Mouse (Mus musculus) embryonic facial prominence, embryonic 12.5 days (tissue): ENCODE data around the gene Trpv2. TPM values are rescaled to one million over a fixed set of nuclear protein-coding genes. Genes with fewer than 3 reads are reported as not detected.

Experiments used
- ATAC-seq: fragments of 200-750 bp; cut with Nextera tagmentation; 2 replicates; pipeline ENCODE4 v1.8.0; 2017; ENCODE audit not compliant: insufficient number of reproducible peaks, insufficient read depth, low FRiP score, low TSS enrichment
- H3K27ac ChIP-seq: fragments of 300-500 bp; sonication (generic); 2 replicates; pipeline ENCODE4 v1.5.1; 2016; ENCODE audit warnings: mild to moderate bottlenecking
- H3K27me3 ChIP-seq: fragments of 300-500 bp; sonication (generic); 2 replicates; pipeline ENCODE4 v1.6.1; 2016; ENCODE audit warnings: mild to moderate bottlenecking, moderate library complexity
- H3K36me3 ChIP-seq: fragments of 300-500 bp; sonication (generic); 2 replicates; pipeline ENCODE4 v1.6.1; 2016; ENCODE audit warnings: mild to moderate bottlenecking
- H3K4me1 ChIP-seq: fragments of 300-500 bp; sonication (generic); 2 replicates; pipeline ENCODE4 v1.6.1; 2016
- H3K4me2 ChIP-seq: fragments of 300-500 bp; sonication (generic); replicated peaks from 2 replicates; pipeline ENCODE4 v1.6.1; 2016; ENCODE audit warnings: mild to moderate bottlenecking, moderate library complexity
- H3K4me3 ChIP-seq: fragments of 300-500 bp; sonication (generic); 2 replicates; pipeline ENCODE4 v1.5.1; 2016; ENCODE audit warnings: mild to moderate bottlenecking
- H3K9ac ChIP-seq: fragments of 300-500 bp; sonication (generic); 2 replicates; pipeline ENCODE4 v1.6.1; 2016; ENCODE audit warnings: mild to moderate bottlenecking, moderate library complexity
- H3K9me3 ChIP-seq: fragments of 300-500 bp; sonication (generic); 2 replicates; pipeline ENCODE4 v1.6.1; 2016; ENCODE audit warnings: mild to moderate bottlenecking, moderate library complexity
- WGBS: fragments of 180-500 bp; shearing (Covaris S2); methylation state at CpG from one replicate; pipeline ENCODE4 v1.1.7; 2016; 5-methylcytosine and 5-hydroxymethylcytosine counted together
- polyA plus RNA-seq: library from polyadenylated mRNA; unstranded; fragments of >200 nt; fragmentation: Nextera tagmentation; extraction: Ambion mirVana; gene quantifications from 2 replicates; pipeline ENCODE4 v1.2.1, GENCODE M21; 2016

Trpv2 gene
- polyA plus RNA-seq, 1 experiment from 2014 or later: 4.5 TPM

DNA sequence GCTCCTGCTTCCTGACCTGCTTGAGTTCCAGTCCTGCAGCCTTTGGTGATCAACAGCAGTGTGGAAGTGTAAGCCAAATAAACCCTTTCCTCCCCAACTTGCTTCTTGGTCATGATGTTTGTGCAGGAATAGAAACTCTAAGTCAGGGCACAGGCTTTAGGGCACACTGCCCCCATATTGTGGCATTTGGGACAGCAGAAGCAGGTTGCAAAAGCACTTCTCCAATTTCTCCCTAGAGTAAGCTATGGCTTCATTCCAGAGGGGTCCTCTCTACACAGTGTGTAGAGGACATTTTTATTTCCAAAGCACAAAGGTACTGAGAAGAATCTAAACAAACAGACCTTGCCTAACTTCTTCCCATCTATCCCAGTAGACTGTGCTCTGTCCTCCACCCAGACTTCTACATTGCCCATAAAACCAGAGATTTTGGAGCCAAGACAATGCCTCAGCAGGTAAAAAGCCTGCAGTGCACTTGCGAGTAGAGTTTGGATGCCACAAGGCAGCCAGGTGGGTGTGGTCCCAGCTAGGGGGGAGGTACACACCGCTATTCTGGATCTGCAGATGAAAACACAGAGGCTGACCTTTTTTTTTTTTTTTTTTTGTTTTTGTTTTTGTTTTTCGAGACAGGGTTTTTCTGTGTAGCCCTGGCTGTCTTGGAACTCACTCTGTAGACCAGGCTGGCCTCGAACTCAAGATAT is 47.4 kb downstream of the Trpv2 start:
- H3K4me1 ChIP-seq: peaks cover 24% of the 10 kb centered on the region
- no peak overlapping the region for H3K4me3 ChIP-seq
- no peak for ATAC-seq
- no peak overlapping the region for H3K4me2 ChIP-seq
- no peak overlapping the region for H3K9ac ChIP-seq
- 82% methylated on average over 4 of the region's 4 CpGs for WGBS
- H3K36me3 ChIP-seq: peaks cover 23% of the 10 kb centered on the region
- H3K27me3 ChIP-seq: no peaks in the 10 kb centered on the region
- no peaks in the 10 kb centered on the region for H3K9me3 ChIP-seq
- no peak overlapping the region for H3K27ac ChIP-seq

DNA sequence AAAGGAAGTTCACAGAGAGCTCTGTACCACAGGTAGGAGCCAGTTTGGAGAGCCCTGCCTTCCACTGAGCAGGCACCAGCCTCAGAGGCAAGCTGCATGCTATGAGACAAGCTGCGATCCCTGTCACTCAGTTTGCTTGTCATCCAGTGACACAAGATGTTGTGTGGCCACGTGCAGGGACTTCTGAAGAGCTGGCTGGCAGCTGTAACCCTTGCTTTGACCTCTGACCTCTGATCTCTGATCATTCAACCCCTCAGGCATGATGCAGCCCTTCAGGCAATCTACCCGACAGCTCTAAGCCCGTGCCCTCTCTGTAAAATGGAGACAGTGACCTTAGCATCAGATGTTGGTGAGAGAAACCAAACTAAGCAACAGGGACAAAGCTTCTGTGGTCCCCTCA is 48.6 kb downstream of the Trpv2 start:
- Histone ChIP-seq H3K4me1 (peaks cover 30% of the 10 kb centered on the region), H3K4me2 (no peak overlapping the region), H3K27me3 (no peaks in the 10 kb centered on the region), H3K36me3 (peaks cover 12% of the 10 kb centered on the region), H3K9me3 (no peaks in the 10 kb centered on the region), H3K27ac (no peak overlapping the region), H3K4me3 (no peak overlapping the region), H3K9ac (no peak overlapping the region)
- no peak for ATAC-seq
- 35% methylated on average over 4 of the region's 4 CpGs for WGBS

DNA sequence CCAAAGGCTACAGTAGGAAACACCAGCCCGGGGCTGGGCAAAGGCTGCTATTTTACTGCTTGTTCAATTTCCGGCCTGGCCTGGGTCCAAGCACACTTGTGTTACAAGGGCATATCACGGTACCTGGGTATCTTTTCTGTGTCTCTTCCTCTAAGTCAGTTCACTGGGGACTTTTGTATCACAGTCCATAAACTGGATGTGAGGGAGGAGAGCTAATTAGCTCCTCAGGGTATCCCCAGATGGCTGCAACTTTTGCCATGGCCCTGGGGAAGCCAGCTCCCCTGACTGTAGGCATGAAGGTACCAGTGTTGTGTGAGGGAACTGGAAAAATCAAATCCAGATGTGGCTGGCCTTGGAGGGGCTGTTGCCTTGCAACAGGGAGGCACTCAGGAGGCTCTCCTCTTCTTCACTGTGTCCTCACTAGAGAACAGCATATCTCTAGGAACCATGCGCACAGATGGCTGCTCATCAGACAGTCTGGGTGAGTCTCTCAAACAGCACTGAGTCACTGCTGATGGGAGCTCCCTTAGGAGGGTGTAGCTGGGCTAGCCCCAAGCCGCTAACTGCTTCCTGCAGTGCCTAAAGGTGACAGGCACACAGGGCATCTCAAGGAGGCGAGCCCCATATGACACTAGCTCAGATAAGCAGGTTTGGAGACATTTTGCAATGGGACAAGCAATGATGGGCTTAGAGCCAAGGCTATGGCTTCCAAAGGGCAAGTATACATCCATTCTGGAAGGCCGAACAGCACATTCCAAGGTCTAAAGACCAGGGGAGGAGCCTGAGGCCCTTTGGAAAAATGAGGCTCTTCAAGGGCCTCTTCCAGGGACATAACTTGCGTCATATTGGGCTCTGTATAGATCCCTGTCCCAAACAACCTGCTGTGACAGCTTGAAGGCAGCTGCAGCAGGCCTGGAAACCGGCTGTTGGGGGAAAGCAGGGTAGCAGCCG is 50.3 kb downstream of the Trpv2 start:
- H3K4me2 ChIP-seq: peak overlapping the region; percentile 23; the same call in 1 of the 2 replicates
- H3K36me3 ChIP-seq: peaks cover 3% of the 10 kb centered on the region
- H3K27ac ChIP-seq: peak overlapping the region; percentile 84
- ATAC-seq: peak; percentile 42; the same call in 1 of the 2 replicates
- WGBS: 32% methylated on average over 10 of the region's 10 CpGs
- H3K4me1 ChIP-seq: peaks cover 47% of the 10 kb centered on the region
- peak overlapping the region; percentile 19; the same call in 1 of the 2 replicates for H3K9ac ChIP-seq
- H3K9me3 ChIP-seq: no peaks in the 10 kb centered on the region
- no peak overlapping the region for H3K4me3 ChIP-seq
- no peaks in the 10 kb centered on the region for H3K27me3 ChIP-seq

DNA sequence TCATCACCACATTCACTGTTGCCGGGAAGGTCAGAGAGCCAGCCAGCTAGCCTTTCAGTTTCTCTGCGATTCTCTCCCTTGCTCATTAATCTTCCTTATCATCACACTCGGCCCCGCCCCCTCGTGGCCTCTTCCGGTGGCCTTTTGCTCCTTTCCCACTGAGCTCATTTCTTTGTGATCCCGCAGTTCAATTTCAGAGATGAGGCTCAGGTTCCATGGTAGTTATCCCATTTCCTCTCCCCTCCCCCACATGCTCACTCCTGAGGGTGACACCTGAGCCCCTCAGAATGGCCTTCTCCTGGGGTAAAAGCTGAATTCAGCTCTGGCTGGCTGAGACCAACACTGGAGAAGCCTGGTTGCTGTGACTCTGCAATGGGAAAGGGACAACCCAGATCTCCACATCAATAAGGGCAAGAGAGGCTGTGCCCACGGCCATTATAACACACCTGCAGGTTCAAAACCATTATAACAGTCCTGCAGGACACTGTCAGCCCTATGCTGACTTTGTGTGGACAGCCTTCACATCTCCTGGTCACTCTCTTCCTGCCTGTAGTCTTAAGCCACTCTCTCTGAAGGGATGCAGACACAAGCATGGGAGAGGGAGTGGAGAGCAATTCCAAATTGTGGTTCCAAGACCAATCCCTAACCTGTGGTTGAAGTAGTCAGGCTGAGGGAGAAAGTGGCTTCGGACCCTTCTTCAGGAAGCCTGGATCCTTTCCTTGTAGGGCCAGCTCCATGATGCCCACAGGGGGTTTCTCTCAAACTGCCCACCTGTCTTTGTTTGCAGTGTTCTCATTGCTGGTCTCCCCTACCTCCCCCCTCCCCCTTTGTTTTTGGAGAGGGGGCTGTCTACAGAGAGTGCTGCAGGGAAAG is 55.3 kb downstream of the Trpv2 start:
- H3K36me3 ChIP-seq: 0 out of 2 replicates have a peak, but pooled peaks cover 3% of the 10 kb centered on the region
- H3K27ac ChIP-seq: peak overlapping the region; percentile 76
- WGBS: 5% methylated on average over 9 of the region's 9 CpGs
- no peak; the same call in 1 of the 2 replicates for ATAC-seq
- peak overlapping the region; percentile 16; the same call in 1 of the 2 replicates for H3K9ac ChIP-seq
- H3K4me2 ChIP-seq: peak overlapping the region; percentile 41
- H3K4me1 ChIP-seq: peaks cover 50% of the 10 kb centered on the region
- H3K4me3 ChIP-seq: no peak overlapping the region
- H3K27me3 ChIP-seq: no peaks in the 10 kb centered on the region
- H3K9me3 ChIP-seq: no peaks in the 10 kb centered on the region

DNA sequence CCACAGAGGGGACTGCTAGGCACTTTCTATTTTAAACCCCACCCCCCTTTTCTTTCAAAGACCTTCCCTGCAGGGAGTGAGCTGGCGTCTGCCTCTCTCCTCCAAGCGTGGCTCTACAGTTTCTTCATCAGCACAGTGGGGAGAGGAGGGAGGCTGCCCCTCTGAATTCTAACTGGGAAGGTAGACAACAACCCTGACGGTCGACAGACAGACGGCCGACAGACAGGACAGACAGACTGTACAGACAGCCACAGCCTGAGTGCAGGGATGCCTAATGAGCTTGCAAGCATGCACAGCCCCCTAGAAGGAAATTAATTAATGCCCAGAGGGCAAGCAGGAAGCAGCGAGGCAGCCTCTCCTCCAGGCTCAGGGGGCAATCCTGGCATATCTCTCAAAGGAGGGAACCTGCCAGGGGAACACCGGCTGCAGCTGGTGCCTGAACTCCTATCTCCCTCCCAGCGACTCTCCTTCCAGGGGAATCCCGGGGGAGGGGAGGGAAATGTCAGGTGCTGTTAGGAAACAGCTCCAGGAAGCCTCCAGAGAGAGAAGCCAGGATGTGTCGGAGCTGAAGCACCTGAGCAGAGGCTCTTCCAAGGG is 56.0 kb downstream of the Trpv2 start:
- no peaks in the 10 kb centered on the region for H3K9me3 ChIP-seq
- peak overlapping the region; percentile 41 for H3K4me2 ChIP-seq
- ATAC-seq: peak; percentile 58
- peak overlapping the region; percentile 76 for H3K27ac ChIP-seq
- H3K4me1 ChIP-seq: peaks cover 43% of the 10 kb centered on the region
- peak overlapping the region; percentile 16; the same call in 1 of the 2 replicates for H3K9ac ChIP-seq
- WGBS: 2% methylated on average over 11 of the region's 11 CpGs
- no peaks in the 10 kb centered on the region for H3K27me3 ChIP-seq
- H3K36me3 ChIP-seq: 0 out of 2 replicates have a peak, but pooled peaks cover 3% of the 10 kb centered on the region
- no peak overlapping the region for H3K4me3 ChIP-seq

DNA sequence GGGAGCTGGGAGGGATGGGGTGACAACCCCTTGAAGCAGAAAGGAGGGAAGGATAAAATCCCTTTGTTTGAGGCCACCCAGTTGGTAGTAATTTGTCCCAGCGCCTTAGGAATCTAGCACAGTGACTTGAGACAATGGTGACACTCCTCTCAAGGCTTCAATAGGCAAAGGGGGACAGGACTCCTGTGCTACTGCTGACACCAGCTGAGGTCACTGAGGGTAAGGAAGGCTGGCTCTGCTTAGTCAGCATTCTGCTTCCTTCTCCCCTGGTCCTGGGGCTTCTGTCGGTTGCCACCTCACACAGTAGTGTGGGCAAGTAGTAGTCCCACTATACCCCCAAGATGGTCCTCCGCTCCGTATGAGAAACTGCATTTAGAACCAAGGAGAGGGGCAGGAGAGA is 56.9 kb downstream of the Trpv2 start:
- Histone ChIP-seq H3K4me1 (peaks cover 44% of the 10 kb centered on the region), H3K27ac (0 out of 2 replicates have a peak overlapping the region, but pooled peaks have one; percentile 76)
- no peak for ATAC-seq

DNA sequence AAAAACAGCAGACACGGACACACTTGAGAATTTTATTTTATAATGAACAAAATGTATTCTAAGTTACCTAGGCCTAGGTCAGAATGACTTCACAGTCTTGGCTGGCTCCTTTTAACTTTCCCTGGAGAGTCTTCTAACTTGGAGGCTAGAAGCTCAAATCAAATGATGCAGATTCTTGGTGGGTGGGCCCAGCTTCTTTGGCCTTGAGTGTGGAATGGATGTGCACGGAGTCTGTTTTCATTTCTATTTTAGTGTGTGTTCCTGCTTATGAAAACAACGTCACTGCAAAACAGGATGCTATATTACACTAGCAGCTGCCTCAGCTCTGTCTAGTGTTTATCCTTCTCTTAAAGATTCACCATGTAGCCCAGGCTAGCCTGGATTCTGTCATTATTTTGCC is 61.1 kb downstream of the Trpv2 start:
- Histone ChIP-seq H3K4me1 (peaks cover 33% of the 10 kb centered on the region), H3K9me3 (no peaks in the 10 kb centered on the region), H3K9ac (no peak overlapping the region), H3K36me3 (no peaks in the 10 kb centered on the region), H3K27ac (no peak overlapping the region), H3K27me3 (no peaks in the 10 kb centered on the region), H3K4me2 (no peak overlapping the region), H3K4me3 (no peak overlapping the region)
- WGBS: 73% methylated on average over 3 of the region's 3 CpGs
- ATAC-seq: no peak

More for the DNA sequence above, 56.9 kb downstream of the Trpv2 start:
- Histone ChIP-seq H3K9me3 (no peaks in the 10 kb centered on the region), H3K36me3 (0 out of 2 replicates have a peak, but pooled peaks cover 2% of the 10 kb centered on the region), H3K4me2 (no peak overlapping the region), H3K9ac (no peak overlapping the region), H3K4me3 (no peak overlapping the region), H3K27me3 (no peaks in the 10 kb centered on the region)
- 31% methylated on average over 4 of the region's 4 CpGs for WGBS

DNA sequence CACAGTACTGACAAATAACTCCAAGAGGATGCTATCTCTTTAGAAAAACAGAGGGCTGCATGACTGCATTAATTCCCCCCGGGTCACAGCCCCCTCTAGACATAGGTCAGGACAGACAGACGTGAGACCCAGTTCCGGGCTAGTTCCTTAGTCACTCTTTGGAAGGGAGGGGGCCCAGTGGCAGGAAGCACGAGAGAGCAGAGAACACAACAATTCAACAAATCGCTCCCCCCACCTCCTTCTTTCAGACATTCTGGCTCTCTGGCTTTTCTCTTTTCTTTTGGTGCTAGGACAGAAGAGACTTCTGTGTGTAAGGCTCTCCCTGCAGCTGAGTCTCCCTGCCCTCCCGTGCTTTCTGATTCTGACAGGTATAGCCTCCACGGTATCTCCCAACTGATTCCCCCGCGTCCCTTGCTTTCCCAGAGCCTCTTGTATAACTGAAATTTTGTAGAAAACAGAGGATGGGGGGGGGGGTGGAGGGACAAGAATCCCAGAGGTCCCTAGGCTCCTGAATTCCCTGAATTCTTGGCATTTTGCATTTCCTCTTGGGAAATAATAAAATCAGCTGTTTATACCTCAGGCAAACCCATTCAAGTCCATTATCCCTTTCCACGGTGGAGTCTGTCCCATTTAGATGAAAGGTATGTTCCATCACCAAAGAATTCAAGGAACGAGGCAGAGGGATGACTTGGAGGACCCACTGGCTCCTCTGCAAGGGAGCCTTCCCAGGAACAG is 62.0 kb downstream of the Trpv2 start:
- ATAC-seq: no peak
- H3K27ac ChIP-seq: no peak overlapping the region
- no peak overlapping the region for H3K4me2 ChIP-seq
- no peaks in the 10 kb centered on the region for H3K9me3 ChIP-seq
- H3K9ac ChIP-seq: no peak overlapping the region
- H3K4me1 ChIP-seq: peaks cover 24% of the 10 kb centered on the region
- no peak overlapping the region for H3K4me3 ChIP-seq
- 49% methylated on average over 11 of the region's 11 CpGs for WGBS
- no peaks in the 10 kb centered on the region for H3K36me3 ChIP-seq
- no peaks in the 10 kb centered on the region for H3K27me3 ChIP-seq

DNA sequence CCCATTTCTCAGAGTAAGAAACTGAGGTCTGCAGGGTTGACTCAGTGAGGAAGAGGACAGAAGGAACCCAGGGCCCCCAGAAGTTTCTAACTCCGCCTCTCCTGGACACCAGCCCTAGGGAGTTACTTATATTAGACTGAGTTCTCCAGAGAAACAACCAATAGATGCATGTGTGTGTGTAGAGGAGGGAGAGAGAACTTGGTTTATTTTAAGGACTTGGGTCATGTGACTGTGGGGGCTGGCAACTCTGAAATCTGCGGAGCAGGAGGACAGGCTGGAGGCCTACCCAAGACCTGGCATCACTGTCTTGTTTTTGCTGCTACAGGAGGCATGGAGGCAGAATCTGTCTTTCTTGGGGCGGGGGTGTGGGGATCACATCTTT is 62.5 kb downstream of the Trpv2 start:
- Histone ChIP-seq H3K4me3 (no peak overlapping the region), H3K9me3 (no peaks in the 10 kb centered on the region), H3K4me1 (peaks cover 22% of the 10 kb centered on the region), H3K27ac (no peak overlapping the region), H3K9ac (no peak overlapping the region), H3K36me3 (no peaks in the 10 kb centered on the region), H3K4me2 (no peak overlapping the region), H3K27me3 (no peaks in the 10 kb centered on the region)
- 85% methylated on average over 3 of the region's 3 CpGs for WGBS
- no peak for ATAC-seq

DNA sequence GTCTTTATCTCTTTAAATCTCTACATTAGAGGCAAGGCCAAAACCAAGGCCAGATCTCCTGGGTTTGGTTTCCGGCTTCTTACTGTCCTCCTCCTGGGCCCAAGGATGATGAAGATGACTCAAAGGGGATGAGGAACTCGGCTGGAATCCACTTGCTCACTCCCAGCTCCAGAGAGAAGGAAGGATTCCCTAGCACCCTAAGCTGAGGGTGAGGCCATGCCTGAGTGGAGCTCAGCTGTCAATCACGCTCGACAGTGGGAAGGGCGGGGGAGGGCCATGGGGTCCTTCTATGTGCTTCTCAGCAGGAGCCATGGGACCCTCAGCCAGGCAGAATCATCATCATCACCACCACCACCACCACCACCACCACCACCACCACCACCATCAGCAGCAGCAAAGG is 63.1 kb downstream of the Trpv2 start:
- no peak for ATAC-seq
- H3K27ac ChIP-seq: no peak overlapping the region

More for the DNA sequence above, 63.1 kb downstream of the Trpv2 start:
- Histone ChIP-seq H3K4me1 (peaks cover 24% of the 10 kb centered on the region), H3K36me3 (no peaks in the 10 kb centered on the region), H3K4me3 (no peak overlapping the region), H3K27me3 (no peaks in the 10 kb centered on the region), H3K9ac (no peak overlapping the region), H3K4me2 (no peak overlapping the region), H3K9me3 (no peaks in the 10 kb centered on the region)
- 82% methylated on average over 5 of the region's 5 CpGs for WGBS
